Mouse (Mus musculus) cerebral cortex, adult 2 months (tissue): ENCODE results near the gene Ezh1.

Source experiments
- whole genome bisulfite sequencing: fragments of 180-500 bp; shearing (Covaris S2); methylation state at CpG from one replicate; pipeline ENCODE4 v1.1.7; 2018; 5-methylcytosine and 5-hydroxymethylcytosine counted together

Ezh1 gene

GRCm38 (mm10) chr11:101142215-101142967 lies 83.9 kb downstream of the Ezh1 start:
- WGBS: 96% methylated on average over 10 of the region's 10 CpGs
